Mouse (Mus musculus) midbrain, embryonic 13.5 days (tissue): ENCODE results near the gene Elobl. TPM values are rescaled to one million over a fixed set of nuclear protein-coding genes. Genes with fewer than 3 reads are reported as not detected.
"Not testable (repeated sequence)": the region's sequence is repeated elsewhere in the genome, so short reads cannot be mapped to it uniquely, and the experiment has no call there.

ENCODE experiments used
- ATAC-seq: fragments of 200-750 bp; cut with Nextera tagmentation; 2 replicates; pipeline ENCODE4 v1.8.0; 2017; ENCODE audit warnings: mild to moderate bottlenecking, moderate TSS enrichment, moderate library complexity
- H3K27ac ChIP-seq: fragments of 300-500 bp; sonication (generic); 2 replicates; pipeline ENCODE4 v1.5.1; 2015; ENCODE audit warnings: inconsistent platforms, mild to moderate bottlenecking, moderate library complexity
- H3K27me3 ChIP-seq: fragments of 300-500 bp; sonication (generic); 2 replicates; pipeline ENCODE4 v1.6.1; 2015; ENCODE audit warnings: mild to moderate bottlenecking, inconsistent platforms
- H3K36me3 ChIP-seq: fragments of 300-500 bp; sonication (generic); 2 replicates; pipeline ENCODE4 v1.6.1; 2015; ENCODE audit warnings: mild to moderate bottlenecking, inconsistent platforms
- H3K4me1 ChIP-seq: fragments of 300-500 bp; sonication (generic); replicated peaks from 2 replicates; pipeline ENCODE4 v1.6.1; 2015; ENCODE audit warnings: inconsistent platforms
- H3K4me2 ChIP-seq: fragments of 300-500 bp; sonication (generic); replicated peaks from 2 replicates; pipeline ENCODE4 v1.6.1; 2015; ENCODE audit warnings: moderate library complexity, mild to moderate bottlenecking, inconsistent platforms
- H3K4me3 ChIP-seq: fragments of 300-500 bp; sonication (generic); replicated peaks from 2 replicates; pipeline ENCODE4 v1.5.1; 2015; ENCODE audit warnings: mild to moderate bottlenecking, inconsistent platforms
- H3K9ac ChIP-seq: fragments of 300-500 bp; sonication (generic); replicated peaks from 2 replicates; pipeline ENCODE4 v1.6.1; 2015; ENCODE audit warnings: mild to moderate bottlenecking, inconsistent platforms
- H3K9me3 ChIP-seq: fragments of 300-500 bp; sonication (generic); 2 replicates; pipeline ENCODE4 v1.6.1; 2016; ENCODE audit warnings: mild to moderate bottlenecking, inconsistent platforms
- WGBS: fragments of 180-500 bp; shearing (Covaris S2); methylation state at CpG from one replicate; pipeline ENCODE4 v1.1.7; 2015; 5-methylcytosine and 5-hydroxymethylcytosine counted together
- polyA plus RNA-seq: library from polyadenylated mRNA; unstranded; fragments of >200 nt; fragmentation: Nextera tagmentation; extraction: Ambion mirVana; gene quantifications from 2 replicates; pipeline ENCODE4 v1.2.1, GENCODE M21; 2015

Elobl gene
- polyA plus RNA-seq, 1 experiment from 2014 or later = not detected

DNA sequence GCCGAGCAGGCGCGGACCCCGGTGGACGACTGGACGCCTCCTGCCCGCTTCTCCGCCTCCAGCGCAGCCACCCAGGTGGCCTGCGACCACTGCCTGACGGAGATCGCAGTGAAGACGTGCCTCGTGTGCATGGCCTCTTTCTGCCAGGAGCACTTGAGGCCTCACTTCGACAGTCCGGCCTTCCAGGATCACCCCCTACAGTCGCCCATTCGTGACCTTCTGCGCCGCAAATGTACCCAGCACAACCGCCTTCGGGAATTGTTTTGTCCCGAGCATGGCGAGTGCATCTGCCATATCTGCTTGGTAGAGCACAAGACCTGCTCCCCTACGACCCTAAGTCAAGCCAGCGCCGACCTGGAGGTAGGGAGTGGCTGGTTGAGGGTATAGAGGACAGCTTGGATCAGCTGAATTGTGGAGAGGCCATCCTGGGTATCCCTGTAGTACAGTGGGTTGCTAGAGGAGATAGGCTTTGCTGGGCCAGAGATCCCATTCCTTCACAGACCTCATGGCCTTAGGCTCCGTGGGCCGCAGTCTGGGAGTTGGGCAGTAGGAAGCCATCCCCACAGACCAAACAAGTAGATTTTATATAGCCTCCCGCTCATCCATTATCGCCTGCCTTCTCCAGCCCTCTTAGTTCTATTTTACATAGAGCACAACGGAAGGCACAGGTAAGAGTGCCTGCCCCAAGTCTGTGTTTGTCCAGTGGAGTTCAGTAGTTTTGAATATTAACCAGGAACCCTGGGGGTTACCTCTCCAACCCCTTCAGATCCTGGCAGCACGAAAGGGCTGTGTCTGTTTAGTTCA is 33.2 kb upstream of the Elobl start:
- ATAC-seq = no peak
- Histone ChIP-seq H3K27me3 (peaks cover 27% of the 10 kb centered on the region), H3K27ac (no peak overlapping the region), H3K4me2 (peak overlapping the region; percentile 52), H3K4me3 (peak overlapping the region; percentile 40), H3K4me1 (peaks cover 7% of the 10 kb centered on the region), H3K9ac (peak overlapping the region; percentile 52), H3K9me3 (no peaks in the 10 kb centered on the region), H3K36me3 (no peaks in the 10 kb centered on the region)
- 36% methylated on average over 33 of the region's 33 CpGs for WGBS

DNA sequence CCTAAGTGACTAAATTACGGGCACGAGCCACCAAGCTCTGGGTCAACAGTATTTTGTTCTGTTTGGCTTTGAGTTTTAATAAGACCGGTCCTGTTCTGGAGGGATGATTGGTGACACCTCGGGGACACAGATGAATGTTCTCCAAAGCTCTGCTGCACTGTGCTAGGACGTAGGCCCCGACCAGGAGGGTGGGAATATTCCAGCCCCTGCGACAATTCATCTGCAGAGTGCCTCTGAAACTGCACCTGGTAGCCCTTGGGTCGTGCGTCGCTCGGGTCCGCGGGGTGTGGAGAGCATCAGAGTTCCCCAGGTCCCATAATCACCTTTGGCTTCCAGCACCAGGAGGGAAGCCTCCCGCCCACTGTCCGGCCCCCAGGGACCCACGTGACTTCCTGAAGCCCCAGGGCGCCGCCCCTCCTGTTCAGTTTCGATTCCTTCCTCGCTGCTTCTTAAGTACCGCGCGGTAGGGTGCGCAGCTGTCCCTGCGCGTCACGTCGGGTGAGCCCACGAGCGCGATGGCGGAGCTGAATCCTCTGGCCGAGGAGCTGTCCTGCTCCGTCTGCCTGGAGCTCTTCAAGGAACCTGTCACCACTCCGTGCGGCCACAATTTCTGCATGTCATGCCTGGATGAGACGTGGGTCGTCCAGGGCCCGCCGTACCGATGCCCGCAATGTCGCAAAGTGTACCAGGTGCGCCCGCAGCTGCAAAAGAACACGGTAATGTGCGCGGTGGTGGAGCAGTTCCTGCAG is 32.4 kb upstream of the Elobl start, which contains the start of gene Trim25:
TSS of gene Trim25 (plus strand) at position 403 of the 749 bp plus-strand sequence.
- Histone ChIP-seq H3K9ac (peak within 1 kb of the TSS; percentile 52), H3K27me3 (peaks cover 27% of the 10 kb centered on the region), H3K36me3 (no peaks in the 10 kb centered on the region), H3K4me2 (peak within 1 kb of the TSS; percentile 52), H3K9me3 (no peaks in the 10 kb centered on the region), H3K4me3 (peak within 1 kb of the TSS; percentile 40), H3K4me1 (peaks cover 7% of the 10 kb centered on the region), H3K27ac (no peak within 1 kb of the TSS)
- ATAC-seq = no peak
- WGBS = 3% methylated on average over 48 of the region's 48 CpGs

DNA sequence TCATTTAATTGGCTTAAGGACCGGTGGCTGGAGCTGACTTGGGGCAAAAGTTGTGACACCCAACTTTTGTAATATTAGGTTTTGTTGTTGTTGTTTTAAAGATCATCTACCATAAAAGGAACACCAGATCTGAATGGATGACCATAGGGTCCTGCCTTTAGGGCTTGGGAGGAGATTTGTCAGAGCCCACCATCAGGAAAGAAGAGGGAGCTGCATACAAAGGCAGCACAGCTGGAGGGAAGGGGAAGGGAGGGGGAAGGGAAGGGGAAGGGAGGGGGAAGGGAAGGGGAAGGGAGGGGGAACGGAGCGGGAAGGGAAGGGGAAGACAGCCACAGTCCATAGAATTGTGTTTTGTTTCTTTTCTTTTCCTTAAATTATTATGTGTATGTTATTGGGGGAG is 31.7 kb upstream of the Elobl start:
- Histone ChIP-seq H3K27ac (no peak overlapping the region), H3K4me3 (no peak overlapping the region), H3K27me3 (peaks cover 27% of the 10 kb centered on the region), H3K9ac (no peak overlapping the region), H3K4me1 (peaks cover 7% of the 10 kb centered on the region), H3K4me2 (no peak overlapping the region), H3K36me3 (no peaks in the 10 kb centered on the region), H3K9me3 (no peaks in the 10 kb centered on the region)
- 9% methylated on average over 3 of the region's 3 CpGs for WGBS
- ATAC-seq = no peak

- not testable (repeated sequence) for H3K4me1 ChIP-seq, H3K9me3 ChIP-seq, H3K36me3 ChIP-seq, H3K27ac ChIP-seq, ATAC-seq, H3K9ac ChIP-seq, H3K4me3 ChIP-seq, H3K4me2 ChIP-seq
- 91% methylated on average over 5 of the region's 5 CpGs for WGBS
- peaks cover 27% of the 10 kb centered on the region for H3K27me3 ChIP-seq
Observed at GRCm38 (mm10) chr11:88997343-88997742, 30.6 kb upstream of the Elobl start.

DNA sequence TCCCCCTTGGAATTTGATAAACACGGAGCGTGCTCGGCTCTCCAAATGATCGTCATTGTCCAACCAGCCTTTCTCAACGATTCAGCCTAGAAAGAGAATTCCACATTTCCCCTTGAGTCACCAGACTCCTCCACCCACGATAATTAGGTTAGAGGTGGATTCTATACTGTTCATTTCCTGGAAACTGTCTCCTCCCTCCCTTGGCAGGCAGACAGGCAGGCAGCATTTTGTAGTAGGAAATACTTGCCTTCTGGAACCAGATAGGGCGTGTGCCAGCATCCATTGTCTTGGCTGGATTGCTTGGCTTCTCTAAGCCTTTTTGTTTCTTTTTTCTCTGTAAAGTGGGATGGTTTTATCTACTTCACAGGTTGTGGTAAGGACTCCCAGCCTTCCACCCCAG is 29.7 kb upstream of the Elobl start:
- H3K27ac ChIP-seq = no peak overlapping the region
- no peaks in the 10 kb centered on the region for H3K9me3 ChIP-seq
- no peak overlapping the region for H3K9ac ChIP-seq
- WGBS = 77% methylated on average over 7 of the region's 7 CpGs
- no peak overlapping the region for H3K4me2 ChIP-seq
- peaks cover 27% of the 10 kb centered on the region for H3K27me3 ChIP-seq
- H3K4me1 ChIP-seq = peaks cover 7% of the 10 kb centered on the region
- no peak overlapping the region for H3K4me3 ChIP-seq
- ATAC-seq = no peak
- H3K36me3 ChIP-seq = peaks cover 1% of the 10 kb centered on the region

- Histone ChIP-seq H3K4me1 (peaks cover 7% of the 10 kb centered on the region), H3K4me3 (no peak overlapping the region), H3K9me3 (no peaks in the 10 kb centered on the region), H3K9ac (no peak overlapping the region), H3K4me2 (no peak overlapping the region), H3K36me3 (peaks cover 9% of the 10 kb centered on the region), H3K27ac (no peak overlapping the region), H3K27me3 (peaks cover 27% of the 10 kb centered on the region)
- ATAC-seq = no peak
- WGBS = 92% methylated on average over 2 of the region's 2 CpGs
Observed at GRCm38 (mm10) chr11:88995616-88996015, 28.9 kb upstream of the Elobl start.

GRCm38 (mm10) chr11:88994492-88994891 is 27.8 kb upstream of the Elobl start:
- H3K4me1 ChIP-seq = peaks cover 5% of the 10 kb centered on the region
- no peak overlapping the region for H3K4me3 ChIP-seq
- ATAC-seq = no peak
- H3K4me2 ChIP-seq = no peak overlapping the region
- H3K9me3 ChIP-seq = no peaks in the 10 kb centered on the region
- H3K27ac ChIP-seq = no peak overlapping the region
- WGBS = 87% methylated on average over 7 of the region's 7 CpGs
- H3K36me3 ChIP-seq = peaks cover 15% of the 10 kb centered on the region
- H3K9ac ChIP-seq = no peak overlapping the region
- H3K27me3 ChIP-seq = peaks cover 16% of the 10 kb centered on the region

- no peak for ATAC-seq
- 19% methylated on average over 5 of the region's 5 CpGs for WGBS
- H3K4me2 ChIP-seq = no peak overlapping the region
- H3K36me3 ChIP-seq = peaks cover 19% of the 10 kb centered on the region
- no peak overlapping the region for H3K27ac ChIP-seq
- no peak overlapping the region for H3K9ac ChIP-seq
- no peaks in the 10 kb centered on the region for H3K4me1 ChIP-seq
- no peaks in the 10 kb centered on the region for H3K9me3 ChIP-seq
- peaks cover 8% of the 10 kb centered on the region for H3K27me3 ChIP-seq
- no peak overlapping the region for H3K4me3 ChIP-seq
Observed at GRCm38 (mm10) chr11:88993625-88994024, 26.9 kb upstream of the Elobl start.

GRCm38 (mm10) chr11:88993186-88993585 is 26.5 kb upstream of the Elobl start:
- H3K27me3 ChIP-seq = peaks cover 3% of the 10 kb centered on the region
- 57% methylated on average over 7 of the region's 7 CpGs for WGBS
- no peak overlapping the region for H3K4me3 ChIP-seq
- no peak overlapping the region for H3K9ac ChIP-seq
- no peak for ATAC-seq
- no peak overlapping the region for H3K27ac ChIP-seq
- H3K9me3 ChIP-seq = no peaks in the 10 kb centered on the region
- peaks cover 23% of the 10 kb centered on the region for H3K36me3 ChIP-seq
- H3K4me1 ChIP-seq = no peaks in the 10 kb centered on the region
- H3K4me2 ChIP-seq = no peak overlapping the region

DNA sequence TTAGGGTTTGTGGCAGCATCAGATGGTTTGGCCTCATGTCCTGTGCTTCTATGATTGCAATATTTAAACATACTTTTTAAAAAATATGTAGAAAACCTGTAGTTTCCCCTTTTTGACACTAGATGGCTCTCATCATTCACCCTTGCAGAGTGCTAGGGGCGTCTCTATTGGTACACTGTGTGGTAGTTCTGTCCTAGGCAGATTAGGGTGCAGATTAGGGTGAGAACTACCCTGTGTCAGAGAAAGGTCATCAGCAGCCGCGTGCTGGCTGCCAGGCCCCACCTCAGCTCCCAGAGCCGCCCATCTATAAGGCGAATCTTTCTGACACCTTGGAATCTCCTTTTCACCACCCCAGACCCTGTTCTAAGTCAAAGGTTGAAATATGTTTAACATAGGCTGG is 22.8 kb upstream of the Elobl start:
- Histone ChIP-seq H3K27ac (no peak overlapping the region), H3K4me1 (no peaks in the 10 kb centered on the region), H3K9ac (no peak overlapping the region), H3K4me3 (no peak overlapping the region), H3K27me3 (no peaks in the 10 kb centered on the region), H3K4me2 (no peak overlapping the region), H3K36me3 (peaks cover 52% of the 10 kb centered on the region), H3K9me3 (no peaks in the 10 kb centered on the region)
- WGBS = 73% methylated on average over 5 of the region's 5 CpGs
- no peak for ATAC-seq

GRCm38 (mm10) chr11:88988956-88989355 is 22.2 kb upstream of the Elobl start:
- WGBS = 78% methylated on average over 5 of the region's 5 CpGs
- Histone ChIP-seq H3K4me2 (no peak overlapping the region), H3K9ac (no peak overlapping the region), H3K4me1 (no peaks in the 10 kb centered on the region), H3K27me3 (no peaks in the 10 kb centered on the region), H3K27ac (no peak overlapping the region), H3K9me3 (no peaks in the 10 kb centered on the region), H3K4me3 (no peak overlapping the region), H3K36me3 (peaks cover 58% of the 10 kb centered on the region)
- ATAC-seq = no peak

DNA sequence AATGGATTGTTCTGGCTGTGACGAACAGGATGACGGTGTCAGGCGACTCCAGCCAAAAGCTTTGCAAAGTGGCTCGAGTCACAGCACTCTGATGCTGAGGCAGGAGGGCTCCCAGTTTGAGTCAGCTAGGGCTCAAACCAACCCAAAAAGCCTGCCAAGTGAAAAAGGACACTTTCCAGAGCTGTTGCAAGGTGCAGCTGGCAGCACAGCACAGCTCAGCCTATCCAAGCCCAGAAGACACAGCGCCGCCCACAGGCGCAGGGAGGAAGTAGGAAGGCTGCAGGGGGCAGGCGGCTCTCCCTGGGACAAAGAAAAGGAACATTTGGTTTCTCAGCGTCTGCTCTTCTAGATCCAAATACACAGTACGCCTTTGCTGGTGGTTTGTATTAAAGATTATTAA is 19.9 kb upstream of the Elobl start:
- Histone ChIP-seq H3K4me2 (no peak overlapping the region), H3K36me3 (peaks cover 79% of the 10 kb centered on the region), H3K27ac (no peak overlapping the region), H3K4me3 (no peak overlapping the region), H3K9ac (no peak overlapping the region), H3K9me3 (no peaks in the 10 kb centered on the region), H3K4me1 (no peaks in the 10 kb centered on the region), H3K27me3 (no peaks in the 10 kb centered on the region)
- no peak for ATAC-seq
- 86% methylated on average over 10 of the region's 10 CpGs for WGBS
